Mouse (Mus musculus) kidney, embryonic 14.5 days (tissue): ENCODE data around the gene Myl10. TPM values are rescaled to one million over a fixed set of nuclear protein-coding genes. Genes with fewer than 3 reads are reported as not detected.
"Not testable (repeated sequence)": the region's sequence is repeated elsewhere in the genome, so short reads cannot be mapped to it uniquely, and the experiment has no call there.

Experiments
- ATAC-seq: fragments of 200-750 bp; cut with Nextera tagmentation; 2 replicates; pipeline ENCODE4 v1.8.0; 2017; ENCODE audit warnings: moderate number of reproducible peaks, mild to moderate bottlenecking, moderate TSS enrichment, moderate library complexity; ENCODE audit not compliant: low FRiP score, low TSS enrichment
- H3K27ac ChIP-seq: fragments of 300-500 bp; sonication (generic); 2 replicates; pipeline ENCODE4 v1.5.1; 2014; ENCODE audit warnings: low read depth, mild to moderate bottlenecking, low read length, moderate library complexity, mixed read lengths
- H3K27me3 ChIP-seq: fragments of 300-500 bp; sonication (generic); 2 replicates; pipeline ENCODE4 v1.6.1; 2014; ENCODE audit warnings: mild to moderate bottlenecking, low read length; ENCODE audit not compliant: control insufficient read depth, insufficient read depth
- H3K36me3 ChIP-seq: fragments of 300-500 bp; sonication (generic); 2 replicates; pipeline ENCODE4 v1.6.1; 2014; ENCODE audit warnings: low read length, mixed read lengths; ENCODE audit not compliant: control insufficient read depth, insufficient read depth
- H3K4me1 ChIP-seq: fragments of 300-500 bp; sonication (generic); 2 replicates; pipeline ENCODE4 v1.6.1; 2014; ENCODE audit warnings: low read length, mixed read lengths; ENCODE audit not compliant: control insufficient read depth, insufficient read depth
- H3K4me2 ChIP-seq: fragments of 300-500 bp; sonication (generic); replicated peaks from 2 replicates; pipeline ENCODE4 v1.6.1; 2014; ENCODE audit warnings: low read depth, mild to moderate bottlenecking, low read length
- H3K4me3 ChIP-seq: fragments of 300-500 bp; sonication (generic); 2 replicates; pipeline ENCODE4 v1.5.1; 2014; ENCODE audit warnings: mild to moderate bottlenecking, low read length
- H3K9ac ChIP-seq: fragments of 300-500 bp; sonication (generic); 2 replicates; pipeline ENCODE4 v1.6.1; 2014; ENCODE audit warnings: low read depth, mild to moderate bottlenecking, low read length, moderate library complexity
- H3K9me3 ChIP-seq: fragments of 300-500 bp; sonication (generic); 2 replicates; pipeline ENCODE4 v1.6.1; 2016; ENCODE audit warnings: low read length; ENCODE audit not compliant: control insufficient read depth
- WGBS: fragments of 180-500 bp; shearing (Covaris S2); extraction: QIAGEN DNeasy Blood & Tissue Kit; methylation state at CpG from one replicate; pipeline ENCODE4 v1.1.7; 2014; 5-methylcytosine and 5-hydroxymethylcytosine counted together
- polyA plus RNA-seq: library from polyadenylated mRNA; unstranded; fragments of >200 nt; fragmentation: Nextera tagmentation; extraction: Ambion mirVana; gene quantifications from 2 replicates; pipeline ENCODE4 v1.2.1, GENCODE M21; 2014

Myl10 gene
- polyA plus RNA-seq, 1 experiment from 2014 or later: not detected

- no peaks in the 10 kb centered on the region for H3K27me3 ChIP-seq
- WGBS: 29% methylated on average over 32 of the region's 32 CpGs
- H3K4me1 ChIP-seq: peaks cover 12% of the 10 kb centered on the region
- ATAC-seq: no peak
- H3K4me3 ChIP-seq: no peak overlapping the region; the same call in 1 of the 2 replicates
- peak overlapping the region; percentile 25 for H3K4me2 ChIP-seq
- H3K9ac ChIP-seq: no peak overlapping the region
- no peaks in the 10 kb centered on the region for H3K36me3 ChIP-seq
- no peaks in the 10 kb centered on the region for H3K9me3 ChIP-seq
- no peak overlapping the region for H3K27ac ChIP-seq
Observed at GRCm38 (mm10) chr5:136714232-136714875, 21.4 kb downstream of the Myl10 start.

- Histone ChIP-seq H3K9ac (no peak overlapping the region), H3K4me2 (peak overlapping the region; percentile 25), H3K4me1 (peaks cover 12% of the 10 kb centered on the region), H3K27ac (no peak overlapping the region), H3K36me3 (no peaks in the 10 kb centered on the region), H3K27me3 (no peaks in the 10 kb centered on the region), H3K9me3 (no peaks in the 10 kb centered on the region), H3K4me3 (no peak overlapping the region; the same call in 1 of the 2 replicates)
- ATAC-seq: no peak
- WGBS: 37% methylated on average over 11 of the region's 11 CpGs
Observed at GRCm38 (mm10) chr5:136714879-136715278, 21.9 kb downstream of the Myl10 start.

GRCm38 (mm10) chr5:136716696-136717572, 24.0 kb downstream of the Myl10 start:
- Histone ChIP-seq H3K27ac (peak overlapping the region; percentile 76; the same call in 1 of the 2 replicates), H3K4me2 (no peak overlapping the region), H3K4me3 (no peak overlapping the region), H3K4me1 (peaks cover 12% of the 10 kb centered on the region), H3K36me3 (no peaks in the 10 kb centered on the region), H3K9ac (no peak overlapping the region), H3K27me3 (no peaks in the 10 kb centered on the region), H3K9me3 (no peaks in the 10 kb centered on the region)
- ATAC-seq: peak; percentile 83
- 20% methylated on average over 10 of the region's 10 CpGs for WGBS

GRCm38 (mm10) chr5:136717573-136717854, 24.6 kb downstream of the Myl10 start:
- H3K4me1 ChIP-seq: peaks cover 12% of the 10 kb centered on the region
- no peak overlapping the region for H3K9ac ChIP-seq
- H3K4me2 ChIP-seq: no peak overlapping the region
- H3K27ac ChIP-seq: peak overlapping the region; percentile 76; the same call in 1 of the 2 replicates
- ATAC-seq: peak; percentile 86; the same call in 1 of the 2 replicates
- WGBS: 17% methylated on average over 2 of the region's 2 CpGs
- H3K36me3 ChIP-seq: no peaks in the 10 kb centered on the region
- no peaks in the 10 kb centered on the region for H3K9me3 ChIP-seq
- H3K4me3 ChIP-seq: no peak overlapping the region
- H3K27me3 ChIP-seq: no peaks in the 10 kb centered on the region

GRCm38 (mm10) chr5:136718656-136719055, 25.7 kb downstream of the Myl10 start:
- Histone ChIP-seq H3K9me3 (no peaks in the 10 kb centered on the region), H3K36me3 (no peaks in the 10 kb centered on the region), H3K27ac (no peak overlapping the region), H3K9ac (no peak overlapping the region), H3K4me1 (peaks cover 12% of the 10 kb centered on the region), H3K4me3 (no peak overlapping the region), H3K4me2 (no peak overlapping the region), H3K27me3 (no peaks in the 10 kb centered on the region)
- ATAC-seq: no peak
- WGBS: 43% methylated on average over 8 of the region's 8 CpGs

- 79% methylated on average over 5 of the region's 5 CpGs for WGBS
- Histone ChIP-seq H3K4me2 (no peak overlapping the region), H3K9me3 (no peaks in the 10 kb centered on the region), H3K4me1 (peaks cover 12% of the 10 kb centered on the region), H3K4me3 (no peak overlapping the region), H3K27me3 (no peaks in the 10 kb centered on the region), H3K27ac (no peak overlapping the region), H3K9ac (no peak overlapping the region), H3K36me3 (no peaks in the 10 kb centered on the region)
- ATAC-seq: no peak
Observed at GRCm38 (mm10) chr5:136721596-136721995, 28.6 kb downstream of the Myl10 start.

- not testable (repeated sequence) for H3K36me3 ChIP-seq, H3K4me1 ChIP-seq, H3K4me3 ChIP-seq, H3K9ac ChIP-seq, H3K27me3 ChIP-seq, H3K27ac ChIP-seq, H3K4me2 ChIP-seq, ATAC-seq, H3K9me3 ChIP-seq
- WGBS: 86% methylated on average over 4 of the region's 5 CpGs
Observed at GRCm38 (mm10) chr5:136726271-136726670, 33.3 kb downstream of the Myl10 start.

GRCm38 (mm10) chr5:136738918-136739317, 46.0 kb downstream of the Myl10 start:
- 67% methylated on average over 6 of the region's 6 CpGs for WGBS
- no peak overlapping the region for H3K4me2 ChIP-seq
- H3K27me3 ChIP-seq: no peaks in the 10 kb centered on the region
- no peaks in the 10 kb centered on the region for H3K9me3 ChIP-seq
- no peak overlapping the region for H3K4me3 ChIP-seq
- H3K4me1 ChIP-seq: no peaks in the 10 kb centered on the region
- no peaks in the 10 kb centered on the region; the same call in 1 of the 2 replicates for H3K36me3 ChIP-seq
- no peak overlapping the region for H3K27ac ChIP-seq
- H3K9ac ChIP-seq: no peak overlapping the region
- no peak for ATAC-seq

GRCm38 (mm10) chr5:136746596-136746995, 53.6 kb downstream of the Myl10 start:
- no peak for ATAC-seq
- Histone ChIP-seq H3K4me1 (no peaks in the 10 kb centered on the region), H3K4me3 (no peak overlapping the region), H3K9ac (no peak overlapping the region), H3K27ac (no peak overlapping the region), H3K4me2 (no peak overlapping the region), H3K36me3 (peaks cover 52% of the 10 kb centered on the region), H3K27me3 (no peaks in the 10 kb centered on the region), H3K9me3 (peaks cover 29% of the 10 kb centered on the region)
- WGBS: 82% methylated on average over 9 of the region's 9 CpGs
